Mouse (Mus musculus) ovary, adult 10 weeks (tissue): ENCODE data around the gene Zcchc13. TPM values are rescaled to one million over a fixed set of nuclear protein-coding genes. Genes with fewer than 3 reads are reported as not detected.

Experiments
- polyA plus RNA-seq: library from polyadenylated mRNA; stranded (reverse); fragments of 350-450 nt; fragmentation: Illumina TruSeq; extraction: RNeasy Lipid Tissue Mini Kit (QIAGEN cat#74804); gene quantifications from one replicate; pipeline ENCODE4 v1.2.3, GENCODE M21; 2014

Zcchc13 gene
- polyA plus RNA-seq = not detected

DNA sequence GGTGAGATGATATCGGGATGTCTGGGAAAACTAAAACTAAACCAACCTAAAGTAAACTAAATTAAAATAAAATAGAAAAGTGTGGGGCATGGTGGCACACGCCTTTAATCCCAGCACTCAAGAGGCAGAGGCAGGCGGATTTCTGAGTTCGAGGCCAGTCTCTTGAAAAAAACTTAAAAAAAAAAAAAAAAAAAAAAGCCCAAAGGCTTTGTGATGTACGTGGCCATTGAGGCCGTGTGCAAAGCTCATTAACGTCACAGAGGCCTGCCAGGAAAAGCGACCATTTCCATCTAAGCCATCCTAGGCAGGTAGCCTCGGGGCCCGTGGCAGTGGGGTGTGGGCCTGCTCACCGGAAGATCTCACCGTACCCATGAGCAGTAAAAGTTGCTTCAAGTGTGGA lies at the start of gene Zcchc13:
Gene Zcchc13 (plus strand): TSS at position 284 of the 400 bp plus-strand sequence.

Other genes starting within 250 kb of the Zcchc13 start
- gene Tsx, start 216.1 kb upstream of the Zcchc13 start, polyA plus RNA-seq = not detected
- not detected for gene Gm26992, start 208.6 kb upstream of the Zcchc13 start, polyA plus RNA-seq
- 45.9 TPM for gene Slc16a2, start 191.4 kb downstream of the Zcchc13 start, polyA plus RNA-seq